Mouse (Mus musculus): ENCODE results near the gene Lrrc32. TPM values are rescaled to one million over a fixed set of nuclear protein-coding genes. Genes with fewer than 3 reads are reported as not detected.

The Lrrc32 gene
- total RNA-seq, 2 experiments from 2014 or later, result 5.9 to 6.4 TPM

DNA sequence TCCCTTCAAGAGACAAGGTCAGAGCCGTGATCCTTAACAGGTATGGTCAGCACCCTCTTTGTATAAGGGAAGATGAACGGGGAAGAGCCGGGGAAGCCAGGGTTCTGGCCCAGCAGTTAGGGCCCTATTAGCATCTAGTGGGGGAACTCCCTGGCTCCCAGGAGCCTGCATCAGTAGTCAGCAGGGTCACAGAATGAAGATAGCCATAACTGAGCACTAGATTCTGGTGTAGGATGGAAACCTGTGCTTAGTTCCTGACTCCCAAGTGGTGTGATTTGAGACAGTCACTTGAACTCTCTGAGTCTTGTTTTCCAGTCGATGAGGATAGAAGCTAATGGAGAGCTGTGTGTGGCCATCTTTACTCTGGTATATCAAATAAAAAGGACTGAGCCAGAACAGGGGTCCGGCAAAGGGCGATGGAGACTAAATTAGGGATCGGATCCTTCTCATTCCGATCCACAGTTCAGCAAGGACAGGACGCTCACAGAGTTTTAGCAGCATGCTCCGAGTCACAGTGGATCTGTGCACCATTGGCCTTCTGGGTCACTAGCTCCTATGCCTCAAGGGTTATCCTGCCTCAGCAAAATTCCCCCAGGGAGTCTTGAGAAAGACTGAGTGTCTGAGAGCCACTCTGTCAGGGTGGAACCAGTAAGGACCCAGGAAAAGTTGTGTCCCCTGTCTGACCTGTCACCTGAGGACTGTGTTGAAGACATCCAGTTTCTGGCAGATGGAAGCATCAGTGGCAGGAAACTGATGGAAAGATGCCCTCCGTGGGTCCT lies 1.7 kb upstream of the Lrrc32 start:
- no peak for DNase-seq (ENCODE audit: low spot score in 2 of 2)

DNA sequence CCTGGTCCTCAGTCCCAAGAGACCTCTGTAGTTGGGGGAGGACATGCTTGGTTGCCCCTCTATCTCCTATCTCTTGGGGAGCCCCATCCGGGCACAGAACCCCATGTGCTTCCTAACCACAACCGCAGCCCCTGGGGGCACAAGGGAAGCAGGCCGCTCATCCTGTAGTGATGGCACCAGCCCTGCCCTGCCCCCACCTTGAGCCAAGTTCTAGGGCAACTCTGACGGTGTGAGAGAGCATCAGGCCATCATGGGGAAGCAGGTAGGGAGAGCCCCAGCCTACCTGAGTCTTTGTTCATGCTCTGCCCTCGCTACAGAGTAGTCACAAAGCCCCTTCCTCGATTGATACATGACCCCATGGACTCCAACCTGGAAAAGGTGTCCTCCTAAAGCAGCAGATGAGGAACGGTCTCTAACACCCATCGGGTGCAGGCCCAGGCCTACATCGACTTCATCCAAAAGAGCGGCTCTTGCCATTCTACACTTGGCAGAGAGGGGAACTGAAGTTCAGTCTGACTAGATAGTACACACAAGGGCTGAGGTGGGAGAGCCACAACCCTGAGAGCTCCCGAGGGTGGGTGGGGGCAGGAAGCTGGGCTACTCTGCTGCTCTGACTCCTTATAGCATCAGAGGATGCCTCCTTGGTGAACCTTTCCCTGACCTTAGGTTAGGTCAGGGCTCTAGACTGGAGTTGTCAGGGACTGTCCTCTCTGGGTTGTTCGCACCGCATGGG lies 519 bp upstream of the Lrrc32 start:
- DNase-seq (ENCODE audit: low spot score in 2 of 2), result no peak

DNA sequence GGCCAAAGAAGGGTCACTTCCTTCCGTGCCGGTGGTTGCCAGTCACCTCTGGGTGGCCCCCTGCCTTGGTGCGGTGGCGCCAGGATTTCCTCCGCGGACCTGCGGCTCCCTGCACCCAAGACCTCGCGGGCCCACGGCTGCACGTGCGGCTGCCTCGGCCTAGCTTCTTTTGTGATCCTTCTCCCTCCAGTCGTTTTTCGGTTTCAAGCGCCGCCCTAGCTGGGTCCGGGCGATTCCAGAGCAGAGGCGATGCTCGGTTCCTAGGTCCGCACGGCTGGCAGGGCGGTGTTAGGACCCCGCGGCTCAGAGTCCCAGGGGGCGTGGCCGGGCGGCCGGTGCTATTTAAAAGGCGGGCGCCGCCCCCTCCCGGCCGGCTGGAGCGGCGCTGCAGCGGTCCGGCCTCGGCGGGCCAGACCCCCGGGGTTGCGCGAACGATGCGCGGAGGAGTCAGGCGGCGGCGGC lies 571 bp downstream of the Lrrc32 start:
- DNase-seq (ENCODE audit: low spot score in 2 of 2), result peak; percentile 58 to 70

DNA sequence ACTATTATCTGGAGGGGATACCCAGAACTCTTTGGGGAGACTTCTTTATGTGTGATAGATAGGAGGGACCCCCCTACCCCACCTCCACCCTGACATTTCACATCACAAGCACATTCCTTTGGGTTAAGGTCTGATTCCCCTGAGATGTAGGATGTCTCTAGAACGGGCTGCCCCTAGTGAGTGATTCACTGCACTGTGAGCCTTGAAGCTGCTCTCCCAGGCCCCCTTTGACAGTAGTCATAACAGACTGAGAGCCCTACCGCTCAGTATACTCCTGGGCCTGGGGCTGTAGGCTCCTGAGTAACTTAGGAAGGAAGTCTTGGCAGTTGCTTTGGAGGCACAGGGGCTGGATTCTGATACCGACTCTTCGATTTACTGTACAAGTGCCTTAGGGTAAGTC lies 1.2 kb downstream of the Lrrc32 start:
- no peak for DNase-seq (ENCODE audit: low spot score in 2 of 2)

DNA sequence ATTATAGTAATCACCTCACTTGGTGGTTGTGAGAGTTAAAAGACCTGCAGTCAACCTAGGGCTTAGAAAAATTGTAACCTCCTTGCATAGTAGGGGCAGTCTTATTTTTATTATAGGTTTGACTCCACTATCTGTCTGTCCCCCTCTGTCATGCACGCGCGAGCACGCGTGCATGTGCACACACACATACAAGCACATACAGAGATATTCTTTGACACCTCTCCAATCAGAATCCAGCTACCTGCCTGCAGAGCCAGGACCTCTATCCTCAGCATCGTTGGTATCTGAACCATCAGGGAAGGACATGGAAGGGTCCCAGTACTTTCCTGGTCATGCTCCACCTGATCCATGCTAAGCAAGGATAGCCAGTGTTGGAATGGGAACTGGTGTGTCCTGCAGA lies 1.8 kb downstream of the Lrrc32 start:
- no peak for DNase-seq (ENCODE audit: low spot score in 2 of 2)

DNA sequence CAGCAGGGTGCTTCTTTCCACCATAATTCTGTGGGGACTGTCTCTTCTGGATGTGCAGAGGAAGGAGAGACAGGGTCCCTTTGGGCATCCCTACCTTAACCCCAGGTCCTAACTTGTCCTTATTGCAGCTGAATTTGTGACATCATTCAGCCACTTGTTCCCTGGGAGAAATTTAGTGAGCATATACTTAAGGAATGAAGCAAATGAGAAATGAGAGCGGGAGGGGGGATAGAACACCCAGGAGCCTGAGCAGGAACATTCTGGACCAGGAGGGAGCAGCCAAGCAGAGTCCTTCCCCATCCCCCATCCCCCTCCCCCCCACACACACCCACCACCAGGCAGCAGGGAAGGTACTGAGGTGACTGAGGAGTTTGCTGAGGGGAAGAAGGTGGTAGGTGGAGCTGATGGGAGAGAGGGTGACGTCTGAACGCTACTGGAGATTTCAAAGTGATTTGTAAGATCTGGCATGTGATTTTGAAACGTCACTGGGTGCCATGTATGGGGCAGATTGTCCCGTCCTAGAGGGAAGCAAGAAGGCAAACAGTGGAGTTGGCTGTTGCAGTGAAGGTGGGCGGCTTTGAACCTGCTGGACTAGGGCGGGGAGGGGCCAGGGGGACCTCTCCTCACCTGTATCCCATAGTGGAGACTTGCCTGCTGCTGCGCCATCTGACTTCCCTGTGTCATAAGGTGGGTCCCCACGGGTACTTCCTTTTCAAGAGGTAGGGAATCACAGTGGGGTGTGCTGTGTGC lies 2.5 kb downstream of the Lrrc32 start:
- no peak for DNase-seq (ENCODE audit: low spot score in 2 of 2)

DNA sequence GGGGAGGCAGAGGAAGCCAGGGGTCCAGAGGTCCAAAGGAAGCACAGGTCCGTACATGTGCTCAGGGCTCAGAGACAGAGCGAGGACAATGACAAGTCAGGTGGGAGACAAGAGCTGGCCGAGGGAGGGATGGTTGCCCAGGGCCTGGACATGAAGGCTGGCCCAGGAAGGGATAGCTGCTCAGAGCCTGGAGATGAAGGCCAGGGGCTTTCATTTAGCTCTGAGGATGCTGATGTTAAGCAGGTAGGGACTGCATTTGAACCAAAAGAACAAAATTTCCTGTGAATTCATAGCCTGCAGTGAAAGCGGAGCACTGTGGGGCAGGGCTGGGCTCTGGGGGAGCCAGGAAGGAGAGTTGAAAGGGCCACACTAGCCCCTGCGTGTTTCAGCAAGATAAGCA lies 3.2 kb downstream of the Lrrc32 start:
- no peak for DNase-seq (ENCODE audit: low spot score in 2 of 2)

DNA sequence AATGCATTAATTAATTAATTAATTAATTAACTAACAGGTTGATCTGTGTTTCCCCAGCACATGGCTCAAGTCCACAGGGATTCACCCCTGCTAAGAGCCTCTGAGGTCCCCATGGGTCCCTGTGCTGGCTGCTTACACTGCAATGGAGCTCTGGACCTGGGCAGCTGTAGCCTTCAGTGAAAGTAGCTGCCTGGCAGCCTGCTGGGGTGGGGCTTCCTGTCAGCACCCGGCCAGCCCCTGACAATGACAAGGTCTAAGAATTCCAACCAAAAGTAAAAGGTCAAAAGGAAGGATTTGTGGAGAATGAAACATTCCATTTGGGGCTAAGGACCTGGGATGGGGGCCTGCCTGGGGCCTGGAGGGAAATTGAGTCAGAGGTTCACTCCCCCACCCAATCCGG lies 4.2 kb downstream of the Lrrc32 start:
- DNase-seq (ENCODE audit: low spot score in 2 of 2), result no peak

DNA sequence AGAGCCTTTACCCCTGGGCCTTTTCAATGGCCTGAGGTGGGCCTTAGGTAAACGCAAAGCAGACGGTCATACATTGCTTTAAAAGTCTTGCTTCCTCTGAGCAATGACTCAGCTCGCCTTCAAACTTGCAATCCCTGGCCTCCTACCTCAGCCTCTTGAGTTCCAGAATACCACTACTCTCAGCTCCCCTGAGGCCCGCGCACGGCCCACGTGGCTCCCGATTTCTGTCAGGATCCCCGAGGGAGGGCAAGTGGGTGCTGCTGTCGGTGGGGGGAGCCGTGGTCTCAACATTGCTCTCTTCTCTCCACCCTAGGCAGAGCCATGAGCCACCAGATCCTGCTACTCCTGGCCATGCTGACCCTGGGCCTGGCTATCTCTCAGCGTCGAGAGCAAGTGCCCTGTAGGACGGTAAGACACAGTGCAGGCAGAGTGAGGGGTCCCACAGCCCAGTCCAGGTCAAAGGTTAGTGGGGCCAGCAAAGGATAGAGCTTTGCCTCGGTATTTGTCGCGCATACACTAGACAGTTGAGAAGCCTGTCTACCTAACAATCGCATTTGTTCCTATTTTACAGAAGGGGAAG lies 4.9 kb downstream of the Lrrc32 start:
- no peak for DNase-seq (ENCODE audit: low spot score in 2 of 2)

DNA sequence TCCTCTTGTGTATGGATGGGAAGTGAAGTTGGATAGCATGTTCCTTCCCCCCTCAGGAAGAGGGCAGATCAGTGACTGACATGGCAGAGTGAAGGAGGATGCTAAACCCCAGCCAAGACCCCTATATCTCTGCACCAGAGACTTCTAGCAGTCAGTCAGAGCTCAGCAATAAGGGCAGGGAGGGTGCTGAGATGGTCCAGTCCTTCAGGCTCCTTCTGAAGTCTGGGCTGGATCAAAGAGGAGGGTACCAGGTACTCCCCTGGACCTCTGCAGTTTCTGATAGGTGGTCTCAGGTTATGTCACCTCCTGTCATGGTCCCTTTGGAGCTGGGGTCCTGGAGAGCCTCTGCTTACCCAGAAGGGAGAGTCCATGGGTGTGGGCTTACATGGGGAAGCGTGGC lies 6.5 kb downstream of the Lrrc32 start:
- no peak for DNase-seq (ENCODE audit: low spot score in 2 of 2)

DNA sequence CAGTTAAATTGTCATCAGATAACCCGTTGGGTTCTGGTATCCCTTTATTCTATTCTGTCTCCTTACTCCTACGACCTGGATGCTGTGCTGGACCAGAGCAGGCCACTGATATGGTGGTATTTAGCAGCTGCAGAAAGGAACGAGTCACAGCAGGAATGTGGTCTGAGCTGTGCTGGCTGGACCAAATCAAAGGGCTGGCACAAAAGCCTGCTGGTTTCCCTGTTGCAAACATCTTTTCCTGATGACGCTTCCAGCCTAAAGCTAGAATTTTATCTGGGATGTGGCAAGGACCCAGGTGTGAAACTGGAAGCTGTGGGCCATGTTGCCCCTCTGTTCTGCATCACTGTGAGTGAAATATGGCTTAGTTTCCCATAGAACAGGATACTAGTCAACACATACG lies 8.4 kb downstream of the Lrrc32 start:
- DNase-seq (ENCODE audit: low spot score in 2 of 2), result no peak

DNA sequence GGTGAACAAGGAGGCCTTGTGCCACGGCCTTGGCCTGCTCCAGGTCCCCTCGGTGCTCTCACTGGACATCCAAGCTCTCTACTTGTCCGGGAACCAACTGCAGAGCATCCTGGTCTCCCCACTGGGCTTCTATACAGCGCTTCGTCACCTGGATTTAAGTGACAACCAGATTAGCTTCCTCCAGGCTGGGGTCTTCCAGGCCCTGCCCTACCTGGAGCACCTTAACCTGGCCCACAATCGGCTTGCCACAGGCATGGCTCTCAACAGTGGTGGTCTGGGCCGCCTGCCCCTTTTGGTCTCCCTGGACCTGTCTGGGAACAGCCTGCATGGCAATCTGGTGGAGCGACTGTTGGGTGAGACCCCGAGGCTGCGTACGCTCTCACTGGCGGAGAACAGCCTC lies 9.0 kb downstream of the Lrrc32 start:
- no peak for DNase-seq (ENCODE audit: low spot score in 2 of 2)

DNA sequence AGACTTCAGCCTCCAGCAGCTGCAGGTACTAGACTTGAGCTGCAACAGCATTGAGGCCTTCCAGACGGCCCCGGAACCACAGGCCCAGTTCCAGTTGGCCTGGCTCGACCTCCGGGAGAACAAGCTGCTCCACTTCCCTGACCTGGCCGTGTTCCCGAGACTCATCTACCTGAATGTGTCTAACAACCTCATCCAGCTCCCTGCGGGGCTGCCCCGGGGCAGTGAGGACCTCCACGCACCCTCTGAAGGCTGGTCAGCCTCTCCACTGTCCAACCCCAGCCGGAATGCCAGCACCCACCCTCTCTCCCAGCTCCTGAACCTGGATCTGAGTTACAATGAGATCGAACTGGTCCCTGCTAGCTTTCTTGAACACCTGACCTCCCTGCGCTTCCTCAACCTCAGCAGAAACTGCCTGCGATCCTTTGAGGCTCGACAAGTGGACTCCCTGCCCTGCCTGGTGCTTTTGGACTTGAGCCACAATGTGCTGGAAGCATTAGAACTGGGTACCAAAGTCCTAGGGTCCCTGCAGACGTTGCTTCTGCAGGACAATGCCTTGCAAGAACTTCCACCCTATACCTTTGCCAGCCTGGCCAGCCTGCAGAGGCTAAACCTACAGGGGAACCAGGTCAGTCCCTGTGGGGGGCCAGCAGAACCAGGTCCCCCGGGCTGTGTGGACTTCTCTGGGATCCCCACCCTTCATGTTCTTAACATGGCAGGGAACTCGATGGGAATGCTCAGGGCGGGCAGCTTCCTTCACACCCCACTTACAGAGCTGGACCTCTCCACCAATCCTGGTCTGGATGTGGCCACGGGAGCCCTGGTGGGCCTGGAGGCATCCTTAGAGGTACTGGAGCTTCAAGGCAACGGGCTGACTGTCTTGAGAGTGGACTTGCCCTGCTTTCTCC lies 9.8 kb downstream of the Lrrc32 start:
- DNase-seq (ENCODE audit: low spot score in 2 of 2), result no peak

DNA sequence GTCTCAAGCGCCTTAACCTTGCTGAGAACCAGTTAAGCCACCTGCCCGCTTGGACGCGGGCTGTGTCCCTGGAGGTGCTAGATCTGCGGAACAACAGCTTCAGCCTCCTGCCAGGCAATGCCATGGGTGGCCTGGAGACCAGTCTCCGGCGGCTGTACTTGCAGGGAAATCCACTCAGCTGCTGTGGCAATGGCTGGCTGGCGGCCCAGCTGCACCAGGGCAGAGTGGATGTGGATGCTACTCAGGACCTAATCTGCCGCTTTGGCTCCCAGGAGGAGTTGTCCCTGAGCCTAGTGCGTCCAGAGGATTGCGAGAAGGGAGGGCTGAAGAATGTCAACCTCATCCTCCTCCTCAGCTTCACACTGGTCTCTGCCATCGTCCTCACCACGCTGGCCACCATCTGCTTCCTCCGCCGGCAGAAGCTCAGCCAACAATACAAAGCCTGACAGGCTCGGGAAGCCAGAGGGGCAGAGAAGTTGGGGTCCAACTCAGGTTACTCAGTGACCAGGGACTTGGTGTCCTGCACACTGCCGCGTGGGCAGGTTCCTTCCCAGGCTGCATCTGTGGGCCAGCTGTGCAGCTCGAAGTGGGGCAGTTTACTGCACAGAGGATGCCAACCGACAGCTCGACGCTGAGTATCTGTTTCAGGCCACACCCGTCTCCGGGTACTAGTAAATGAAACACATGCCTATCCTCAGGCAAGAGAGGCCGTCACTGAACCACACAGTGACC lies 10.6 kb downstream of the Lrrc32 start:
- peak in 1 of 2 experiments; percentile 32 for DNase-seq (ENCODE audit: low spot score in 2 of 2)

DNA sequence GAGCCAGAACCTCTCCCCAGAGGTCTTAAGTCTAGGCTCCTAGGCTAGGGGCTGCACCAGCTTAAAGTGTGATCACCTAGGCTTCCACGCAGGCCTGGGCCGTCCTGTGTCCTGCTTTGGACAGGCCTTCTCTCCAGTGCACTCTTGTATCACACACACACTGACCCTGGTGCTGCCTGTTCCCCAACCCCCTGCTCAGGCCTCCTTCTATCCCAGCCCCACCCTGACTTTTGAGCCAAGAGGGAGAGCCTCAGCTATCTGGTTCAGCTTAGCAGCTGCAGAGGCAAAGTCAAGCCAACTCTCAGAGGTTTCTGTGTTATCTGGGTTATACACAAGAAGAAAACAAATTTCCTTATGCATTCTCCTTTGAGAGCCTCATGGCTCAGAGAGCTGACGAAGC lies 11.4 kb downstream of the Lrrc32 start:
- no peak for DNase-seq (ENCODE audit: low spot score in 2 of 2)

DNA sequence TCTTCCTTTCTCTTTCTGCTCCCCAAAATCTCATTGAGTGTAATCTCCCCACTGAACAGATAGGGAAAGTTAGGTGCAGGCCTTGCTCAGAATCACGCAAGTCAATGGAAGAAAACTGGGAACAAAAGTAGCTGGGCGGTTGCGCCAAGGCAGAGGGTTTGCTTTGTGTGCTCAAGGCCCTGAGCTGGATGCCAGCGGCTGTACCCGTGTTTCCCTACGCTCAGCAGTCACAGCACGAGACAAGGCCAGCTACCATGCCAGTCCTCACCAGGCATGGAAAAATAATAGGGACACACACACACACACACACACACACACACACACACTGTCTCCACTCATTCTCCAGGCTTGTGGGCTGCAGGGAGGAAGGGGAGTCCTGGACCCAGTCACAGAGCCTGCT lies 12.0 kb downstream of the Lrrc32 start:
- DNase-seq (ENCODE audit: low spot score in 2 of 2), result no peak

DNA sequence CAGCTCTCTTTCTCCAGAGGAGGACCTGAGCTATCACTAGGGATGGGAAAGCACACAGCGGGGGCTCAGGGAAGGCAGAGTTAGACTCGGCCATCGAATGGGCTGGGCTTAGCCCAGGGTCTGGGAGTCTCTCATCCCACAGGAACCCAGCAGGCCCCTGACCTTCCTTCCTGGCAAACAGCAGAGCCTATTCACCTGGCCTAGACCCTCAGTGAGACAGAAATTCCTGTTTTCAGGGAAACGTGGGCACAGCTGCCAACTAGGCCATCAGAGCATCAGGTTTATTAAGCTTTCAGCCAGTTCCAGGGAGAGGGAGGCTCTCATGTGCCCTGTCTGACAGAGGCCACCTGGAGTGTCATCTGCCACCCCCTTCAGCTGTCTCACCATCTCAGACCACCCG lies 13.8 kb downstream of the Lrrc32 start:
- DNase-seq (ENCODE audit: low spot score in 2 of 2), result no peak

DNA sequence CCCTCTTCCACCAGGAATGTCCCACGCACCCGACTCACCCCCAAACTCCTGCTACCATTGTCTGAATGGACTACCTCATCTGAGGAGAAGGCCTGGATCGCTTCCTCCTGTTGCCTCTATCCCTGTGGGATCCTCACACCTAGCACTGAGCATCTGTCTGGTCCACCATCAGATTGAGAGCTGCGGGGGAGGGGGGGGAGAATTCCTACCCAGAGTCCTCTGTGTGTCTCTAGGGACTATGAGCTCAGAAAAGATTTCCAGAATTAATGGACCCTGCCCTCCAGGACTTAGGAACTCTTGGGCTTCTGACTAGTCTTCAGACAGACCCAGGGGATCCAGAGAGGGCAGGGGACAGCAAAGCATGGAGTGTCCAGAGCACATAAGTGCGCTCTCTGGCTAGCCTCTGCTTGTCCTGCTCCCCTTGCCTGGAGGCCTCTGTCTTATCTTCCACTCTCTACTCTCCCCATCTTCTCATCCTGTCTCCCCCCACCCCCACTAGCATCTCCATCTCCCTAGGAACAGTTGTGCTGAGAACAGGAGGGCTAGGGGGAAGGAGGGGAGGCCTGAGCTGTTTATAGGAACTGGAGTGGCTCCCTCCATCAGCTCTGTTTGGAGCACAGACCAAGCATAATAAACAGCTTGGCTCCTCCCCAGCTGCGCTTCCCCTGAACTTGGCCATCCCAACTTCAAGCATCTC lies 15.0 kb downstream of the Lrrc32 start:
- no peak for DNase-seq (ENCODE audit: low spot score in 2 of 2)

DNA sequence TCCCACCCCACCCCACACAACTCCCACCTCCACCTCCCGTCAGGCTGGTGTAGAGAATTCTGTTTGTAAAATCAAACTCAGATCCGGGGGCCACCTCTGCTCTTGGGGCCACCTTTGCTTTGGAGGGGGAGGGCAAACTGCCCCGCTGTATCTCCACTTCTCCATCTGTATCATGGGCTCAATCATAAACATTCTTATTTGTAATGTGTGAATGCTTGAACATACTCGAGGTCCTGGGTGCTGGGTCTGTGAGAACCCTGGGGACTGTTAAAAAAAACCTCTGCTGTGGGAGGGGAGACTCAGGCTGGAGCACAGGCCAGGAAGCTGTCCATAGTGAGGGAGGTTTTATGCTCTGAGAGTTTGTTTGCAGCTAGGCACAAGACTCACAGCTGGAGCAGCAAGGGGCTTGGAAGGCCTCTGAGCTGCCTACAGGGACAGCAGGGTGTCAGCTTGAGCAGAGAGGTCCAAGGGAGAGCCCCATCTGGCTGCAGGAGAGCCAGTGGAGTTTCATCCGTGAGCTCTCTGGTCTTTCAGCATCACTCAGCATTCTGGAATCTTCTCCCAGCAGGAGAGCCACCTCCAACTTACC lies 15.7 kb downstream of the Lrrc32 start:
- no peak for DNase-seq (ENCODE audit: low spot score in 2 of 2)

All from left cerebral cortex, adult 18-20 months (tissue).